Mouse (Mus musculus) left cerebral cortex, adult 9 months (tissue): ENCODE results near the gene Hhex.
A peak's percentile ranks its signal among the peaks of the same experiment; 100 is the strongest.

ENCODE experiments used
- DNase-seq, 2 experiments: peaks; one replicate each; pipeline ENCODE4 v3.0.0; 2022; ENCODE audit warnings: low spot score in 2 of 2

Hhex gene

GRCm38 (mm10) chr19:37434263-37434951 lies at the start of gene Hhex:
Hhex (plus strand) TSS chr19:37434810.
- peak in 1 of 2 experiments; percentile 29 for DNase-seq

GRCm38 (mm10) chr19:37386126-37386525 lies 48.5 kb upstream of the Hhex start:
- no peak for DNase-seq

GRCm38 (mm10) chr19:37391869-37392268 lies 42.7 kb upstream of the Hhex start:
- no peak for DNase-seq

GRCm38 (mm10) chr19:37396279-37396678 lies 38.3 kb upstream of the Hhex start:
- DNase-seq: no peak

- no peak for DNase-seq
Measured at GRCm38 (mm10) chr19:37400936-37401335, 33.7 kb upstream of the Hhex start.

- DNase-seq: peak in 1 of 2 experiments; percentile 34
Measured at GRCm38 (mm10) chr19:37418294-37418693, 16.3 kb upstream of the Hhex start.

- peak in 1 of 2 experiments; percentile 60 for DNase-seq
Measured at GRCm38 (mm10) chr19:37419613-37420012, 15.0 kb upstream of the Hhex start.

GRCm38 (mm10) chr19:37428589-37428988 lies 6.0 kb upstream of the Hhex start:
- DNase-seq: no peak

- DNase-seq: no peak
Measured at GRCm38 (mm10) chr19:37431139-37431756, 3.4 kb upstream of the Hhex start.

- no peak for DNase-seq
Measured at GRCm38 (mm10) chr19:37432868-37433570, 1.6 kb upstream of the Hhex start.

- DNase-seq: no peak
Measured at GRCm38 (mm10) chr19:37433895-37434262, 731 bp upstream of the Hhex start.

GRCm38 (mm10) chr19:37435041-37435852 lies 637 bp downstream of the Hhex start:
- DNase-seq: no peak

GRCm38 (mm10) chr19:37435853-37436174 lies 1.2 kb downstream of the Hhex start:
- DNase-seq: no peak

GRCm38 (mm10) chr19:37436514-37437288 lies 2.1 kb downstream of the Hhex start:
- DNase-seq: no peak

GRCm38 (mm10) chr19:37437289-37437606 lies 2.6 kb downstream of the Hhex start:
- no peak for DNase-seq

- DNase-seq: no peak
Measured at GRCm38 (mm10) chr19:37440181-37440580, 5.6 kb downstream of the Hhex start.

- DNase-seq: no peak
Measured at GRCm38 (mm10) chr19:37440708-37441475, 6.3 kb downstream of the Hhex start.

GRCm38 (mm10) chr19:37442524-37443286 lies 8.1 kb downstream of the Hhex start:
- DNase-seq: no peak

GRCm38 (mm10) chr19:37443631-37444140 lies 9.1 kb downstream of the Hhex start:
- no peak for DNase-seq

GRCm38 (mm10) chr19:37448212-37448611 lies 13.6 kb downstream of the Hhex start:
- DNase-seq: no peak
